Mouse (Mus musculus): Measurements from ENCODE around the gene Cyp4a14. TPM values are rescaled to one million over a fixed set of nuclear protein-coding genes. Genes with fewer than 3 reads are reported as not detected.

Cyp4a14 gene
- polyA plus RNA-seq, 1 experiment from 2014 or later, result not detected

Other genes with a start within 250 kb of the Cyp4a14 start
- gene Cyp4a12a, start 197.1 kb downstream of the Cyp4a14 start, polyA plus RNA-seq (2016; fragmentation: Nextera tagmentation; extraction: Ambion mirVana), result not detected in 2 replicates
- gene Cyp4a12b, start 84.5 kb downstream of the Cyp4a14 start, polyA plus RNA-seq (2016; fragmentation: Nextera tagmentation; extraction: Ambion mirVana), result not detected in 2 replicates
- gene Cyp4a30b, start 43.5 kb downstream of the Cyp4a14 start, polyA plus RNA-seq (2016; fragmentation: Nextera tagmentation; extraction: Ambion mirVana), result not detected in 2 replicates
- not detected in 2 replicates for gene Cyp4a10, start 22.1 kb upstream of the Cyp4a14 start, polyA plus RNA-seq (2016; fragmentation: Nextera tagmentation; extraction: Ambion mirVana)
- not detected in 2 replicates for gene Cyp4a31, start 67.5 kb upstream of the Cyp4a14 start, polyA plus RNA-seq (2016; fragmentation: Nextera tagmentation; extraction: Ambion mirVana)
- gene Cyp4a32, start 104.8 kb upstream of the Cyp4a14 start, polyA plus RNA-seq (2016; fragmentation: Nextera tagmentation; extraction: Ambion mirVana), result not detected in 2 replicates
- gene Cyp4b1, start 151.6 kb upstream of the Cyp4a14 start, polyA plus RNA-seq (2016; fragmentation: Nextera tagmentation; extraction: Ambion mirVana), result not detected in 2 replicates
- gene Efcab14, start 241.6 kb upstream of the Cyp4a14 start, polyA plus RNA-seq (2016; fragmentation: Nextera tagmentation; extraction: Ambion mirVana), result 30.8 and 34.0 TPM in 2 replicates